Mouse (Mus musculus): ENCODE measurements at regions not wholly inside any gene's neighbourhood (a gene's known extent, or its start where the extent isn't known, plus 50 kb on each side); places are given as distances from the start of the nearest gene placed in this dataset.
"Not testable (repeated sequence)": the region's sequence is repeated elsewhere in the genome, so short reads cannot be mapped to it uniquely, and the experiment has no call there.

DNA sequence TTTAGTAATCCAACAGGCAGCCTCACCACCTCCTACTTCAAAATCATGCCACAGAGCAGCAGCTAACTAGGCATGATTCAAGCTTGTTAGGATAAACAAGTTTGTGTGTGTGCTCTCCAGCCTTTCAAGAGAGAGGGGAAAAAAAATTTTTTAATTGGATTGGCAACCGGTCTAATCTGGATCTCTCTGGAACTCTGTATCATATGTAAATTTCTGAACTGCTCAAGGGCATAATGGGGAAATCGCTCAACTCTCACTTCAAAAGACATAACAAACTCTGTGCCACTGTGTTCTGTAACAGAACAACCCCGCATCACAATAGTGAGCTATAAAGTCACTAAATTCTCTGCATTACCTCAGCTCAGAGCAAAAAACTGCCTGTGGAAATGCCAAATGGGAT is 147.9 kb upstream of the Krtap11-1 start:
- no peak for DNase-seq

DNA sequence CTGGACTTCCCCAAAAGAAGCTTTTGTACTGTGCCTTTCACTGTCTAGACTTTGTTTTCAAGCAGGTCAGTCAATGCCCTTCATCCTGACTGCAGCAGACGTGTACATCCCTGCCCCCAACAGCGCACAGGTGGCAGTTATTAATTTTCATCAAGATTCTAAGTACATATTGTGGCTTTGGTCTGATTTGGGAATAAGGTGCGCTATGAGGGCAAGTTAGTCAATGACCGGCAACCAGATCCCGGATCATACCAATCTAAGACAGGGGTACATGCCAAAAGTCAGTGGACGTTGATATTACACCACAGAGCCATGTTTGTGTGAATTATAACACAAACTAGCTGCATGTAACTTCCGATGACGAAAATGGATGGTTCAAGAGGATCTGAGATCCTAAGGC is 144.7 kb upstream of the Krtap11-1 start:
- not testable (repeated sequence) for DNase-seq

DNA sequence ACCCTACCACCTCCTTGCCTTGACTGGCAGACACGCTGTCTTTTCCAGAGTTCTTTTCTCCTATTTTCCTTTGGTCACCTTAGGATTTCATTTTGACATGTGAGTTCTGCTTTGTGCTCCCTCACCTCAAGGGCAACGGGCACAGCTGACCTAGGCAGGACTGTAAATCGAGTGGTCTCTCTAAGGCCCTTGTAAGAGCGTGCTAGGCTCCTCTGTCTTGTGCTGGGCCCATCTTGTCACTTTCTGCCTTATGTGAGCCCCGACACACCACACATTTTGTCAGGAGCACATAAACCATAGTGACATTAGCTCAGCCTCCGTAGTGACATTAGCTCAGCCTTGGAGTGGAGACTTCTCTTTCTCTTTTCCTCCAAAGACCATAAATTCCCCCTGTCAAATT is 133.3 kb upstream of the Krtap11-1 start:
- DNase-seq: no peak

DNA sequence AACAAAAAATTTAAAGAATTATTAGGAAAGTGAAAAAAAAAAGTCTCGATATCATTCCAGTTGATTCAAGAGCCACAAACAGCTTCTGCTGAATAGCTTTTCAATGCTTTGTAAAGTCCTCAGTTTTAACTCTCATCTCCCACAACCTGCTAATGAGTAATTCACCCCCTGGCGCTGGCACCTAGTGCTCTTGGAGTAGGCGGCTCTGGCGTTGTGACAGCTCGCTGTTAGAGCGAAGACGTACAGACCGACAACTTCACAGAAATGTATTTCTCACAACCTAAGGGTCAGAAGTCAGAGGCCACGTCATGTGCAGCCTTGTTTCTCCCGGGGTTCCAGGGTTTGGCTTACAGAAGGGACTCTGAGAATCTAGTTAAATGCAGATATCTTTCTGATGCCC is 132.2 kb upstream of the Krtap11-1 start:
- no peak for DNase-seq

DNA sequence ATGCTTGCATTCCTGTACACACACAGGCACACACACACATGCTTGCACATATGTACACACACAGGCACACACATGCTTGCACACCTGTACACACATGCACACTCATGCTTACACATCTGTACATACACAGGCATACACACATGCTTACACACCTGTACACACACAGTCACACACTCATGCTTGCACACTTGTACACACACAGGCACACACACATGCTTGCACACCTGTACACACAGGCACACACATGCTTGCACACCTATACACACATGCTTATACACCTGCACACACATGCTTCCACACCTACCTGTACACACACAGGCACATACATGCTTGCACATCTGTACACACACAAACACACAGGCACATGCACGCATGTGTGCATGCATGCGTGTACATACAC is 131.4 kb upstream of the Krtap11-1 start:
- no peak for DNase-seq

DNA sequence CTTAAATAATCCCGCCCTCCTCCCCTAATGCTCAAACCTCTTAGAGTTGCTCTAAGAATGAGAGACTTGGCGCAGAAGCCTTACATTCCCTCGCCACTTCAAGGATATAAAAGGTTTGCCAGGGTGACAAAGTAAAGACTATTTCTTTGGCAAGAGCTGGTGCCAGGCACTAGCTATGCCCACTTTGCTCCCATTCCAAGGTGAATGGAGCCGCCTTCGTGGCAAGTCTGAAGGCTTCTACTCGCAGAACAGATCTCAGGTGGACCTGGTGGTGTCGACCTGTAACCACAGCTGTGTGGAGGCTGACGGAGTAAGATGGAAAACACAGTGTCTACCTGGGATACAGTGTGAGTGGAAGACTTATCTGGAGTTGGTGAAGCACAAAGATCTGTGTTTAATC is 130.8 kb upstream of the Krtap11-1 start:
- DNase-seq: no peak

DNA sequence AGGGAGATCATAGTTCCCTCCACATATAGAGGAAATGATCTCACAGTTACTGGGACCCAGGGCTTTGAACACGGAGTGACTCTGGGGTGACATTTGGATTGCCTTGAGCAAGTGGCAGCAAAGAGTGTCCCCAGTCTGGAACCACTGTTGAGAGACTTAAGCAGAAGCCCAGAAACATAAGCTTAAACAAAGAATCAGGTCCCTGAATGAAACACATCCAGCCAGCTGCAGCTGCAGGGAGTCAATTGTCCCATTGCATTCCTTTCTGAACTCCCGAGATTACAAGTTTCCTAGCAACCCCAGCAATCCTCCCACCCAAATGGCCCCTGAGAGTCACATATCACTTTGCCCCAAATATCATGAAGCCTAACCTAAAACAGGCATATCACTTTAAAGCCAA is 128.7 kb upstream of the Krtap11-1 start:
- DNase-seq: no peak

DNA sequence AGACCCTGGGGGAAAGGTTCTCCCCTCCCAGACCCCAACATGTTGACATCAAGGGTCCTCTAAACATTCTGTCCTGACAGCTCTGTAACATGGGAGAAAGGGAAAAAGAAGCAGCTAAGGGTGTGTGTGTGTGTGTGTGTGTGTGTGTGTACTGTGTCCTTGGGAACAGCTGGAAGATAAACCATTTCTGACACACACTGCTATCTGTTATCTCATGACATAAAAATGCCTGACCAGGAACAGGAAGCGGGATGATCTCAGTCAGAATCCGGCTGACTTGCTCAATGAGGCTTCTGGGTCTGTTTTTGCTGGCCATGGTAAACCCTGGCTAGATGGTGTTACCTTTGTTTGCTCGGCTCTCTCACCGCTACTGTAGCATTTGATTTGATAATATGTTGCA is 124.8 kb upstream of the Krtap11-1 start:
- no peak for DNase-seq

DNA sequence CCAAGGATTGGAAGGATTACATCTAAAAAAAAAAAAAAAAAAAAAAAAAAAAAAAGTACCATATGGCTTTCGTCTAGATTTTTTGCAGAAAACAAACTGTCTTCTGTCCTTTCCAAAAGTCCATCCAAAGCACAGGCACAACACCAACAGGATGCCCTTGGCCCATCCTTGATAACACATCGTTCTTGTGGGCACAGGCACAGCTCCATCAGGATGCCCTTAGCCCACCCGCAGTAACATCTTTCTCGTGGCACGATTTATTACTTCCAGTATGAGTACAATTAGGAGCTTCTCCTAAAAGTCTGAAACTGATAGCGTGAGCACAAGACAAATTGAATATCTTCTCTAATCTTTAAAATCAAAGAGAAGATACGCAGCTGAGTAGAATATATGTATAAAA is 124.4 kb upstream of the Krtap11-1 start:
- DNase-seq: no peak

DNA sequence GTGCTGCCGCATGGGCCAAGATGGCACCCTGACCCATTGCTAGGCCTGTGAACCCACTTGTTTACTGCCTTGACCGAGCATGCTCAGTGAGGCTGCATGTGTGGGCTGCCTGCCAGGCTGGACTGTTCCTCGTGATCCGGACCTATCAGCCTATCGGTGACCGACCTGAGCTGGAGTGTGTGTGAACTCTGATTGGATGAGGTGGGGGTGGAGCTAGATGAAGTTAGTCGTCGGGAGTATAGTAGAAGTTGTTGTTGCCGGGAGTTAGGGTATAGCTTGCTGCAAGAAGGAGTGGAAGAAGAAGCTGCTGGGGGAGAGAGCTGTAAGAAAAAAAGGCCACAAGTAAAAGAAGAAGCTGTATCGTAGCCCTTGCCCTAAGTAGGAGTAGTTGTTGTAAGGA is 122.3 kb upstream of the Krtap11-1 start:
- DNase-seq: no peak

DNA sequence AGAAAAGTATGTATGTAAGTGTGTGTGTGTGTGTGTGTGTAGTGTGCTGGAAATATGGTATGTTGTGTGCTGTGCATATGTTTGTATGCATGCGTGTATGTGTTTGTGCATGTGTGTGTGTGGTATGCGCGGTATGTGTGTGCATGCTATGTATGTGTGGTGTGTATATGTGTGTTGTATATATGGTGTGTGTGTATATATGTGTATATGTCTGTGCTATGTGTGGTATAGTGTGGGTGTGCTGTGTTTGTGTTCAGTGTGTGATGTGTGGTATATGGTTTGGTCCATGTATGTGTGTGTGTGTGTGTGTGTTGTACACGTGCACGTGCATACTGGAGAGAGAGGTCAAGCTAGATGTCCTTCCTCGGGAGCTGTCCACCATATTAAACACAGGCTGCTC is 108.5 kb upstream of the Krtap11-1 start:
- DNase-seq: no peak

DNA sequence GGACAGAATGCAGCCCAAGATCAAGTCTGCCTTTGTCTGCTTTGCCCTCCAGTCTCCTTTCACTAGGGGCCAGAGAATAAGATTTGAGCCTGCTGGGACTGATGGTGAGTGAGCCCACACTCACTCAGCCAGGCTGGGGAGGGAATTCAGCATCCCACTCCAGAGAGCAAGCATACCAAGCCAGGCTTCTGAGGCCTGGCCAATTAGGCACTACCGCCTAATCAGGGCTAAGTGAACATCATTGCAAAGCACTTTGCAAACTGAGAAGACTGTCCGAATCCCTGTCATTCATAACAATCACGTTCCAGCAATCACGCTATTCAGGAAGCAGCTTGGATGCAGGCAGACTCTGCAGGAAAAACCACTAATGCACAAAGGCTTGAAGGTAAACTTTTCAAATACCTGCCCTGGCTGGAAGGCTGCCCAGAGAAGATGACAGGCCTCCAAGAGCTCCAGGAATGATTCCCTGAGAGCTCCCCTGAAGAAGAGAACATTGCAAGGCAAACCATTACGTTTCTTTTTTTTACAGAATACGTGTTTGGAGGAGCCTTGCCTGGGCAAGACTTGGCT is 107.5 kb upstream of the Krtap11-1 start:
- no peak for DNase-seq

DNA sequence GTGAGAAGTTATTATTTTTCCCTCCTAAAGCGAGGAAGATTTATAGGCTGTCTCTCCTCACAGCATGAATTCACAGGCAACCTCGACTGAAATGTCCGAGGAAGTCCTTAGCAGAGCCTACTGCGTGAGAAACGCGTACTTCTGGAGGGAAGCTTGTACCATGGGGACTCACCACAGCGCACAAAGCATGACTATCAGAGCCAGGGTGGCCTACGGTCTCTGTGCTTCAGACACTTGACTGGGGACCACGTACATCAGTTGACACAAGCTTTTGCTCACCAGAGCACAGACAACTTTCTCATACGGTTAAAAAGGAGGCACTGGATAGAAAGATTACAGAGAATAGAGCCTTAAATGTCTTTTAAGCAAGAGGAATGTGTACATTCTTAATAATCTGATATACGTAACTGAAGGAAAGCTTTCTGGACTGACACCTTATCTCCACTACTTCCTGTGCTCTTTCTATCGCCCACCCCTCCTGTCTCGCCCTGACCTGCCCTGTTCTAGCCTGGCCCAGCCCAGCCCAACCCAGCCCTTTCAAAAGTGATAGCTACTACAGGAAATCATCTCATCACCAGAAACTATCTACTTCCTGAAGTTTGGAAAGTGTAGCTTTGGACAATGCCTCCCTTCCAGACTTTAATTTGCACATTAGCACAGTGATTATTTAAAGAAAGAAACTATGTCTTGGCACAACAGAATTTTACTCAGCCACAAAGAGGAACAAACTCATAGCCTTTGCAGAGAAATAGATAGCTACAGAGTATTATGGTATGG is 104.2 kb upstream of the Krtap11-1 start:
- no peak for DNase-seq

DNA sequence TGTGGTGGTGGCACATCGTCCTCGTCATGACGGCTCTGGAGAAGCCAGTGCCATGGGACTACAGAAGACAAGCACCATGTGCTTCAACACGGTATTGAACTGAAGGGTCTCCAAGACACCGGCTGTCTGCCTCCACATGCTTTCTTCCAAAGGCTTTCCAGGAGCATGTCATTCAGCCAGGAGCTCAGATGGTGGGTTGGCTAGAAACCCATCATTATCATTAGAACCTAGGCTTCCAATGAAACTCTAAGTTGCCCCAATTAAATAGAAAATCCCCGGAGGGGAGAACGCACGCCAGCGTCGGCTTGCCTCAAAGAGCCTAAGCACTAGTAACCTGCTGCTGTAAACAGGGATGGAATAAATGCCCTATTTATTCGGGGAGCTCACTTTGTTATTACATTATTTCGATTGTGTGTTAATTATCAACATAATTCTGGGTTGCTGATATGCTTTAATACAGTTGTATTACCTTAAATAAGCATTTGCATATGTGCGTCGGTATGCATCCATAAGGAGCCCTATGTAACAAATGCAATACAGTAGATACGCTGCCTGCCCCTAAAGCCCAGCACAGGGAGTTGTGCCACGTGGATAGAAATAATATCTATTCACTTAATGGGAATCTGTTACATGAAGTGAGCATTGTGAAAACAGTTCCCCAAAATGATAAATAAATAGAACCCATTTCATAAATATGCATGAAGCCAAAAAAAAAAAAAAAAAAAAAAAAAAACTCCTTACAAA is 103.3 kb upstream of the Krtap11-1 start:
- DNase-seq: no peak

DNA sequence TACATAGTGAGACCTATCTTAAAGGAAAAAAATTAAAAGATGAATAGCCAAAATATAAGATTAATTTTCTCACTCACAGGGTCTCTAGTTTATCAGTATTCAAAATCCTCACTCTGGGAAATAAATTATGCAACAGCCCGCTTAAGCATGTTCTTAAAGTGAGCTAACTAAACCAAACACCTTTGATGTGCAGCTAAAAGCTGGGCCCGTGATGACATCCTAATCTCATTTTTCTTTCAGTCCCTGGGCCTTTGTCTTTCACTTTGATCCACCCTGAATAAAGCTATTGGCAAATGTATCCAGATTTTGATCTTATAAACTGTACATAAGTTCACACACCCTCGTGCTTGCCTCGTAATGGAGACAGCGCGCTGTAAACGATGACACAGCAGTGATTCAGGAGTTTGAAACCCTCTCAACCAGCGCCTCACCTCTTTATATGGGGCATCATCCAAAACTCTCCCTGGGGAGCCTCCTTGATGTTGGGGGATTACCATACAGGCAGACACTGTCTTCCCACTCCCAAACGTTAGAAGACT is 100.3 kb upstream of the Krtap11-1 start:
- DNase-seq: no peak

DNA sequence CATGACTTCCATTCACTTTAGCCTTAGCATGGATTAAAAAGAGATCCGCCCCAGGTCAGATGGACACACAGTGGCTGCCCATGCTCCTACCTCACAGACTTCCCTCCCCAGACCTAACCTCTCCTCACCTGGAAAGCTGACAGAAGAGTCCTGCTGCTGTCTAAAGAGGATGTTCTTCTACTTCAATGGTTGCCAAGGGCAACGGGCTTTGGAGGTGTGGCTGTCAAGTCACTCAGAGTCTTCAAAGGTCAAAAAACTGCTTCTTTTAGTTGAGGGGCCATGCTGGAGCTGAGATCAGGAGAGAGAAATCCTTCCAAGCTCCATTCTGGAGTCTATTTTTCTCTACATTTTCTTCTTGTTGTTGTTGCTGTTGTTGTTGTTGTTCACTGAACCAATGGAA is 89.1 kb upstream of the Krtap11-1 start:
- no peak for DNase-seq

DNA sequence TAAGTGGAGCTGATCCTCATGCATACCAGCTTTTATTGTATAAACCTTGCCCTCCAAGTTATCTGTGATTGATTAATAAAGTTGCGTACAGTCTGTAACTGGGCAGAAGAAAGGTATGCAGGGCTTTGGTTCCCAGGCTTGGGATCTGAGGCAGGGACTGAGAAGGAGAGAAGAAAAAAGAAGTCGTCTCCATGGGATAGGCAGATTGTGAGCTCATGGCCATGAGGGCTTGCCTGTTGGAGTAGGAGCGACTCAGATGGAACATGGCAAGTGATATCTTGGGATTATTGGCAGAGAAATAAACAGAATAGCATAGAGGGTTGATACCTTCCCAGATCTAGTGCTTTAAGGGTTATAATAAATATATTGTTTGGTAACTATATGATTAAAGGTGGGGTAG is 85.1 kb upstream of the Krtap11-1 start:
- DNase-seq: no peak

DNA sequence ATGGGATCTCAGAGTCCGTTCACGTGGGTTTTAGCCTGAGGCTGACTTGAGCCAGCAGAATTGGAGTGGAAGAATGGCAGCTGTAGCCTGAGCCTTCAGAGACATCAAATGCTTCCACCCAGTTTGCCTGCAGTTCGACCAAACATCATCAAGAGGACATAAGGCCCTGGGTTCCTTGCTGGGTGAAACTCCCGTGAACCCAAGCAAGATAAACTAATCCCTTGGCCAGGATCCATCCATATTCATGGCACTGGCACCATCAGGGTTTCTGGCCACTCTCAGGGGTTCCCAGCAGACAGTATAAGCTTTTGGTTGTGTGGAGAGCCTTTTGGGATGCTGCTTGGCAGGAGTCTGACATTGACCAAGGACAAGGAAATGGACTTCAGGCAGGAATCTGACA is 77.7 kb upstream of the Krtap11-1 start:
- DNase-seq: no peak

DNA sequence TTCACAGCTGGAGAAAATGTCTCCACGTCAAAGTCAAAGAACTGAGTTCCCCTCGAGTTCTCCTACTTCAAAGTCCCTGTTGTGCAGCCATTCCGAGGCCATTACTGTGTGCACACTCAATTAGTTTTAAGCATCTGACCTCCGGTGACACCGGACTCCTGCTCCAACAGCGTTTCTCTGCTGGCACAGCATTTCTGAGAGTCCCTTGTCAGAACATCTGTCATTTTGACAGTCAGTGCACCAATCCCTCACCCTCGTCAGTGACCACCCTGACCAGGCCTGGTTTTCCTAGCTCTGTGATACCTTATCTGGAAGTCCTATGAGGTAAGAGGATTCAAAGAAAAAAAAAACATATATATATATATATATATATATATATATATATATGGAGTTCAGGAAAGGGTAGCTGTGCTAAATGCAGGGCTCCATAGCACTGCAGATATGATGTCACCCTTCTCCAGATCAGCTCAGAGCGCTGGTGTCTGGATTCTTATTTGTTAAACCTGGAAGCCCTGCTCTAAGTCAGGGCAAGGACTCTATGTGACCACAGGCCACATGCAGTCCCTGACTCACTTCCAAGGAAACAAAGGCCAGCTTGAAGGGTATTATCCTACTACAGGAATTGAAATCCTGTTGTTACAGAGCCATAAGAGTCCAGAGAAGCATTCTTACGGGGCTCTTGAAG is 63.1 kb upstream of the Krtap11-1 start:
- DNase-seq: no peak

DNA sequence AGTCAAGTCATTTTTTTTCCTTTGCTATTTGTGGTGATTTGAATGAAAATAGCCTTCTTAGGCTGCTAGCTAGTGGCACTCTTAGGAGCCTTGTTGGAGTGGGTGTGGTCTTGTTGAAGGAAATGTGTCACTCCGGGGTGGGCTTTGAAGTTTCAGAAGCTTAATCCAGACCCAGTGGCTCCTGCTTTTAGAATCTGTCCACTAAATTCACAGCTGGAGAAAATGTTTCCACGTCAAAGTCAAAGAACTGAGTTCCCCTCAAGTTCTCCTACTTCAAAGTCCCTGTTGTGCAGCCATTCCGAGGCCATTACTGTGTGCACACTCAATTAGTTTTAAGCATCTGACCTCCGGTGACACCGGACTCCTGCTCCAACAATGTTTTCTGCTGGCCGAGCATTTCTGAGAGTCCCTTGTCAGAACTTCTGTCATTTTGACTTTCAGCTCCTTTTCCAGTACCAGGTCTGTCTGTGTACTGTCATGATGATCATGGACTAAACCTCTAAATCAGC is 61.2 kb upstream of the Krtap11-1 start:
- no peak for DNase-seq

DNA sequence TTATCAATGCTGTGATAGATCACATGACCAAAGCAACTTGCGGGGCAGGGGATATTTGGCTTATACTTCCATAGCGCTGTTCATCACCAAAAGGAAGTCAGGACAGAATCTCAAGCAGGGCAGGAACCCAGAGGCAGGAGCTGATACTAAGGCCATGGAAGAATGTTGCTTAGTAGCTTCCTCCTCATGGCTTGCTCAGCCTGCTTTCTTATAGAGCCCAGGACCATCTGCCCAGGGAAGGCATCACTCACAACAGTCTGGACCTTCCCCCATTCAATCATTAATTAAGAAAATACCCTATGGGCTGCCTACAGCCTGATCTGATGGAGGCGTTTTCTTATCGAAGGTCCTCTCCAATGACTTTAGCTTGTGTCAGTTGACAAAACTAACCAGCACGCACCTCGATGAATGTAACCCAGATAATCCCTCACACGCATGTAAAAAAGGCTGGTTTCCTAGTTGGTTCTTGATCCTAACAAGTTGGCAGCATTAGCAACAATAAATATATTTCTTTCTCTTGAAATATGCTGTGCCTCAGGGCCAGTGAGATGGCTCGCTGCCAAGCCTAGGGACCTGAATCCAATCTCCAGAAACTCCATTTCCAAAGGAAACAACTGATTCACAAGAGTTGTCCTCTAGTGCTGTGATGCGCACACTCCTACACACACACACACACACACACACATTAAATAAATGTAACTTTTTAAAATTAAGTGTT is 60.6 kb upstream of the Krtap11-1 start:
- DNase-seq: peak; percentile 8

DNA sequence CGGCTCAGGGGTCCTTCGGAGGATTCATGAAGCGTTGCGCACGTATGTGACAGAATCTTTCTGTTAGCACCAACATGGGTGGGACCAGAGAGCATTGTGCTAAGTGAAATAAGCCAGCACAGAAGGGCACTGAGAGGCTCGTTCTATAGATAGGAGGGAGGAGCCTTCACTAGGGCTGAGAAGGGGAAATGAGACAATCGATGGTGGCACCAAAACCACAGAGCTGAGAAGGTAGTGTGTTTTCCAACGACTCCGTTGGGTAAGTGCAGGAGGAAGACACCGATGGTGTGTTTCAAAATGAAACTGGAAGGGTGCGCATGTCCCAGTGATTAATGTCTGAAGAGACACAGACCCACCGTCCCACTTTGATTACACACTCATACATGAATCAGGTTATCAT is 54.7 kb upstream of the Krtap11-1 start:
- no peak for DNase-seq

DNA sequence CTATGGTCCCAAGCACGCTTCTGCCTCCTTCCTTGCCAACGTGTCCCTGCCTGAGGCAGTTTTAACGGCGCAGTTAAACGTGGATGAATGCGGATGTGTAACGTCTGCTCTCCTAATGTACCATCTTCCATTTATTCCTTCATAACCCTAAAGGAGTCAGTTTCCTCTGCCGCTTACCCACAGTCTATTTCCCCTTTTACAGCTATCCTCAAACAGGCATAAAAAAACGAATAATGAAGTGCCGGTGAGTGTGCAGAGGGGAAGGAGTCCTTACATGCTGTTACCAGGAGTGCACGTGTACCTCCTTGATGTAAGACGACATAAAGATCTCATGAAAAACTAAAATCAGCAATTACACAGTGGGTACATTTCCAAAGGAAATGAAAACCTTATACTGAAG is 54.3 kb upstream of the Krtap11-1 start:
- no peak for DNase-seq

Data from right cerebral cortex, postnatal 4 days (tissue).